Mouse (Mus musculus): ENCODE measurements at regions not wholly inside any gene's neighbourhood (a gene's known extent, or its start where the extent isn't known, plus 50 kb on each side); places are given as distances from the start of the nearest gene placed in this dataset.

GRCm38 (mm10) chr11:23945966-23946365, 50.9 kb upstream of the Papolg start:
- TF ChIP-seq CTCF (IDR thresholded peaks at IDR 0.05; ENCODE audit: low read depth) = no peak
- no peak for TF ChIP-seq EP300 (IDR thresholded peaks at IDR 0.05; ENCODE audit: low read depth)

All from liver, postnatal 0 days (tissue).